Mouse (Mus musculus): ENCODE measurements around the gene Hoxb9.

Hoxb9 gene

GRCm38 (mm10) chr11:96270996-96271540 is at the start of gene Hoxb9:
Hoxb9 (plus strand) TSS chr11:96271457.
- peak; percentile 71 for DNase-seq (ENCODE audit: low spot score)

- no peak for DNase-seq (ENCODE audit: low spot score)
Observed at GRCm38 (mm10) chr11:96223813-96224212, 47.4 kb upstream of the Hoxb9 start.

GRCm38 (mm10) chr11:96227676-96228075 is 43.6 kb upstream of the Hoxb9 start:
- DNase-seq (ENCODE audit: low spot score), result no peak

GRCm38 (mm10) chr11:96234906-96235305 is 36.4 kb upstream of the Hoxb9 start:
- DNase-seq (ENCODE audit: low spot score), result peak; percentile 28

GRCm38 (mm10) chr11:96240211-96240610 is 31.0 kb upstream of the Hoxb9 start:
- DNase-seq (ENCODE audit: low spot score), result peak; percentile 42

GRCm38 (mm10) chr11:96250901-96251300 is 20.4 kb upstream of the Hoxb9 start:
- DNase-seq (ENCODE audit: low spot score), result peak; percentile 64

GRCm38 (mm10) chr11:96251480-96252031 is 19.7 kb upstream of the Hoxb9 start:
- DNase-seq (ENCODE audit: low spot score), result peak; percentile 13

- DNase-seq (ENCODE audit: low spot score), result no peak
Observed at GRCm38 (mm10) chr11:96252541-96253120, 18.6 kb upstream of the Hoxb9 start.

GRCm38 (mm10) chr11:96254221-96254620 is 17.0 kb upstream of the Hoxb9 start:
- DNase-seq (ENCODE audit: low spot score), result peak; percentile 60

GRCm38 (mm10) chr11:96255111-96255995 is 15.9 kb upstream of the Hoxb9 start:
- DNase-seq (ENCODE audit: low spot score), result peak; percentile 10

GRCm38 (mm10) chr11:96255996-96256445 is 15.2 kb upstream of the Hoxb9 start:
- DNase-seq (ENCODE audit: low spot score), result no peak

GRCm38 (mm10) chr11:96257141-96257540 is 14.1 kb upstream of the Hoxb9 start:
- DNase-seq (ENCODE audit: low spot score), result no peak

- no peak for DNase-seq (ENCODE audit: low spot score)
Observed at GRCm38 (mm10) chr11:96259038-96259437, 12.2 kb upstream of the Hoxb9 start.

- no peak for DNase-seq (ENCODE audit: low spot score)
Observed at GRCm38 (mm10) chr11:96259511-96259910, 11.7 kb upstream of the Hoxb9 start.

GRCm38 (mm10) chr11:96260310-96260970 is 10.8 kb upstream of the Hoxb9 start:
- peak; percentile 48 for DNase-seq (ENCODE audit: low spot score)

GRCm38 (mm10) chr11:96261323-96261890 is 9.8 kb upstream of the Hoxb9 start:
- DNase-seq (ENCODE audit: low spot score), result peak; percentile 76

- no peak for DNase-seq (ENCODE audit: low spot score)
Observed at GRCm38 (mm10) chr11:96262262-96262830, 8.9 kb upstream of the Hoxb9 start.

GRCm38 (mm10) chr11:96263636-96264389 is 7.4 kb upstream of the Hoxb9 start:
- peak; percentile 21 for DNase-seq (ENCODE audit: low spot score)

GRCm38 (mm10) chr11:96264390-96265020 is 6.8 kb upstream of the Hoxb9 start:
- no peak for DNase-seq (ENCODE audit: low spot score)

- DNase-seq (ENCODE audit: low spot score), result no peak
Observed at GRCm38 (mm10) chr11:96265954-96266353, 5.3 kb upstream of the Hoxb9 start.

Data from yolk sac, embryonic 10.5 days (tissue).